Mouse (Mus musculus) gastrocnemius, adult 2 months (tissue): ENCODE results near the gene Usp25. TPM values are rescaled to one million over a fixed set of nuclear protein-coding genes. Genes with fewer than 3 reads are reported as not detected.

Source experiments
- DNase-seq: peaks from one replicate; pipeline ENCODE4 v3.0.0; 2022
- H3K27ac ChIP-seq: fragments of 200-600 bp; 2 replicates; pipeline ENCODE4 v1.8.1; 2022; ENCODE audit warnings: mild to moderate bottlenecking
- H3K4me3 ChIP-seq: fragments of 200-600 bp; 2 replicates; pipeline ENCODE4 v1.8.1; 2022; ENCODE audit warnings: mild to moderate bottlenecking, moderate library complexity
- CTCF ChIP-seq: fragments of 200-600 bp; IDR thresholded peaks from 2 replicates; pipeline ENCODE4 v1.8.1; 2022; ENCODE audit warnings: antibody characterized with exemption, mild to moderate bottlenecking, moderate library complexity
- intact Hi-C: fragments of 180-260 bp; cut with DNase I; formaldehyde crosslinking; loops from one replicate; pipeline ENCODE4 v1.15.1; 2025
- total RNA-seq, 2 experiments: library from RNA; stranded (reverse); gene quantifications; 2 replicates each; pipeline ENCODE4 v1.2.3; 2021

Usp25 gene
- total RNA-seq, 2 experiments from 2014 or later = 88.0 to 93.4 TPM

- no peak for TF ChIP-seq CTCF
- no peak overlapping the region for H3K27ac ChIP-seq
- intact Hi-C loops = no loop called here
- no peak overlapping the region for H3K4me3 ChIP-seq
- no peak for DNase-seq
These were observed 42.1 kb downstream of the Usp25 start for GRCm38 (mm10) chr16:77055519-77056159.

GRCm38 (mm10) chr16:77056160-77056520, 42.6 kb downstream of the Usp25 start:
- H3K4me3 ChIP-seq = no peak overlapping the region
- no peak for TF ChIP-seq CTCF
- no peak for DNase-seq
- intact Hi-C loops = no loop called here
- no peak overlapping the region for H3K27ac ChIP-seq

GRCm38 (mm10) chr16:77058567-77058966, 45.1 kb downstream of the Usp25 start:
- intact Hi-C loops = no loop called here
- no peak overlapping the region for H3K27ac ChIP-seq
- H3K4me3 ChIP-seq = no peak overlapping the region
- TF ChIP-seq CTCF = no peak
- DNase-seq = no peak

DNA sequence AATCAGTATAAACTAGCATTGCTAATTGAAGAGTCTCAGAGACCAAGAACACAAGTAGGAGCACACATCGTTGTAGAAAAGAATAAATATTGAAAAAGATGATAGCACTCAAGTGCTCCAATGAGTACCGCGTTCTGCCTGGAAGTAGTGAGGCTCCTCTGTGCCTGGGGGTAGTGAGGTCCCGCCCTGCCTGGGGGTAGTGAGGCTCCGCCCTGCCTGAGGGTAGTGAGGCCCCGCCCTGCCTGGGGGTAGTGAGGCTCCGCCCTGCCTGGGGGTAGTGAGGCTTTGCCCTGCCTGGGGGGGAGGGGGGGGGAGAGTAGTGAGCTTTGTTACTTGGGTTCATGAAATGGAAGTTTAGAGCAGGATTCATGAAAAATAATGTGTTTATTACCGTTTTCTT, 46.7 kb downstream of the Usp25 start:
- DNase-seq = peak; percentile 70
- intact Hi-C loops = no loop called here
- no peak overlapping the region for H3K4me3 ChIP-seq
- H3K27ac ChIP-seq = no peak overlapping the region
- TF ChIP-seq CTCF = no peak

DNA sequence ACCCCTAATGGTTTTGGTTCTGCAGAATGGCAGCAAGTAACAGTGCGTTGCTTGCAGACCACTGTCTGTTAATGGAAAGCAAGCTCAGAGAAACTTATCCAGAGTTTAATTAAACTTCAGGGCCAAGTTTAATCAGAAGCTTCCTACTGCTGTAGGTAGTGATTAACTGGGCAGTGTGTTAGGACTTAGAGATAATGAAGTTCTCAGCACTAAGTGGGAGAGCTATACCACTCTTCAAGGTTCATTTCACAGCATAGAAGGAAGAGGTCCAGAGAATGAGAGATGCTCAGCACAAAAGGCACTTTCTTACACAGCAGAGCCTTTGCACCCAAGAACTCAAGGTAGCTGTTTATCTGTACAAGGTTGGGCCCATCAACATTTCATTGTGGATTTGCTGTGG, 50.4 kb downstream of the Usp25 start:
- no peak overlapping the region for H3K4me3 ChIP-seq
- H3K27ac ChIP-seq = no peak overlapping the region
- DNase-seq = no peak
- no peak for TF ChIP-seq CTCF
- intact Hi-C loops = no loop called here

DNA sequence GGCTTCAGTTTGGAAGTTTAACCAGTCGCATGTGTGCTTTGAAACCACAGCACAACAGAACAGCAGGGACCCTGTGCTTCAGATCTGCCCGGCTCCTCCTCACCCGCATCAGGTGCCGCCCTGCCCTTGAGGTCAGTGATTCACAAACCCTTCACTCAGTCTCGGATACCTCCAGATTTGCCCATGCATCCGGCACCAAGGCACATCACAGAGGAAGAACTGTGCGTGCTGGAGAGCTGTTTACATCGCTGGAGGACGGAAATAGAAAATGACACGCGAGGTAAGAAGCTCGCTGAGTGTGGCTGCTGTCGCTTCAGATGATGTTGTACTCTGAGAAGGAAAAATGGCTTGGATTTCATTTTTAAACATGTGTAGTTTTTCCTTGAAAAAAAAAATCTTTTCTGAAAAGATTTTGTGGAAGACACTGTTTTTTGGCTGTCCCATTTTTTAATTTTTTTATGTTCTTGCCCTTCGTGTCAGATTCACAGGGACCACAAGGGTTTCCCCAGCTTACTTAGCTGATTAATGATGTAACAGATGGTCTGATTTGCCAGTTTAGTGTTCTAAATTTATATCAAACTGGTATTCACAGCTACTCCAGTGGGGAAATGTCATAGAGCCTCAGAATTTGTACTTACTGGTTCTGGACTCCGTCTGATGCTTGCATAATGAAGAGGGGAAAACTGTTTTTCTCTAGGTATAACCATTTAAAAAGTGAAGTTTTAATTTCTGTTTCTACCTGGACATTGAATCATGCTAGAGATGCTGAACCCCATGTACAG, 63.6 kb downstream of the Usp25 start:
- Histone ChIP-seq H3K4me3 (peak overlapping the region; percentile 64), H3K27ac (peak overlapping the region; percentile 91)
- TF ChIP-seq CTCF = no peak
- peak; percentile 72 for DNase-seq
- intact Hi-C loops = loop anchor here (5.0 kb wide), 1 partner anchor 120 kb away; no protein-coding TSS in a partner anchor

DNA sequence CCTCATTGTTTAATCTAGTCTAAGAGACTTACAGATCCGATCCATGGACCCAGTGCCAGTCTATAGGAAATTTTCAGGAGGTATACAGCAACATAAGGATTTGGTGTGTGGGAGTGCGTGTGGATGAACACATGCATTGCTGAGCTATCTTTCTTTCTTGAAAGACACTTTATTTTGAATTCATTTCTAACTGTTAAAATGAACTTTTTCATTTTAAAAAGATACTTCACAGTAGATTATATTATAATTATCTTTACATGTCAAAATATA, 64.2 kb downstream of the Usp25 start:
- no peak for DNase-seq
- Histone ChIP-seq H3K27ac (peak overlapping the region; percentile 91), H3K4me3 (peak overlapping the region; percentile 64)
- TF ChIP-seq CTCF = no peak
- intact Hi-C loops = loop anchor here (5.0 kb wide), 1 partner anchor 120 kb away; no protein-coding TSS in a partner anchor

DNA sequence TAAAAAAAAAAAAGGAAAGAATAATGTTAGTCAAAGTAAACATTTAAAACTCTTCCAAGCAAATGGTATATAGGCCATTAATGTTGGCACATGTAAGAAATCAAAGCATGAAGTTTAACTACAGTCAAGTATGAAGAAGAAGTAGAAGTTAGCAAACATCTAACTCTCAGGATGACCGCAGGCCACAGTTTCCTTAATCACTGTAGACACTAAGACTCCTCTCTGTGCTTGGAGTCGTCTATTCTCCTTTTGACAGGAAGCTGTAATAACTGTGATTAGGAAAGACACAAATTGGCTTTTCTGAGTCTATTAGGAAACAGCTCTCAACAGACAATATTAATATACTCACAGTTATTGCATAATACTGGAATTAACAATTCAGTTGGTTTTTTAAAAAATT, 70.6 kb downstream of the Usp25 start:
- no peak for DNase-seq
- Histone ChIP-seq H3K27ac (no peak overlapping the region), H3K4me3 (no peak overlapping the region)
- intact Hi-C loops = no loop called here
- no peak for TF ChIP-seq CTCF

DNA sequence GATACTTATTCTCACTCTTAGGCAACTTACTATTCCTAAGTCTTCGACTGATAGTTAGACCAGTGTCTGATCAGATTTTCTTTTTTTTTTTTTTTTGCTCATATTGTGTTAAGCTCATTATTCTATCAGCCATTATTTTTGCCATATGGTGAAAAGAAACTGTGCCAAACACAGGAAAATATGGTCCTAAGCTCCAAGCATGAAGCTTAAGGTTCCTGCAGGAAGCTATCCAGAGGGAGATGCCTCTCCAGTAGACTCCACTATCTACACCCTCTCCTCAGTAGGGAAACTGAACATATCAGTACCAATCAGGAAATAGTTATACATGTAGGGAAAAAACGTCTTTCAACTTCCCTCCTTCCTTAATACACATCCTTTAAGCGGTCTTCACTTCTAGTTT, 76.3 kb downstream of the Usp25 start:
- intact Hi-C loops = no loop called here
- Histone ChIP-seq H3K4me3 (no peak overlapping the region), H3K27ac (no peak overlapping the region)
- no peak for DNase-seq
- TF ChIP-seq CTCF = no peak

- TF ChIP-seq CTCF = no peak
- Histone ChIP-seq H3K4me3 (0 out of 2 replicates have a peak overlapping the region, but pooled peaks have one; percentile 13), H3K27ac (peak overlapping the region; percentile 84)
- intact Hi-C loops = no loop called here
- peak; percentile 82 for DNase-seq
These were observed 80.0 kb downstream of the Usp25 start for GRCm38 (mm10) chr16:77093526-77093925.

GRCm38 (mm10) chr16:77095017-77095551, 81.6 kb downstream of the Usp25 start:
- intact Hi-C loops = no loop called here
- H3K27ac ChIP-seq = no peak overlapping the region
- TF ChIP-seq CTCF = no peak
- no peak for DNase-seq
- no peak overlapping the region for H3K4me3 ChIP-seq

DNA sequence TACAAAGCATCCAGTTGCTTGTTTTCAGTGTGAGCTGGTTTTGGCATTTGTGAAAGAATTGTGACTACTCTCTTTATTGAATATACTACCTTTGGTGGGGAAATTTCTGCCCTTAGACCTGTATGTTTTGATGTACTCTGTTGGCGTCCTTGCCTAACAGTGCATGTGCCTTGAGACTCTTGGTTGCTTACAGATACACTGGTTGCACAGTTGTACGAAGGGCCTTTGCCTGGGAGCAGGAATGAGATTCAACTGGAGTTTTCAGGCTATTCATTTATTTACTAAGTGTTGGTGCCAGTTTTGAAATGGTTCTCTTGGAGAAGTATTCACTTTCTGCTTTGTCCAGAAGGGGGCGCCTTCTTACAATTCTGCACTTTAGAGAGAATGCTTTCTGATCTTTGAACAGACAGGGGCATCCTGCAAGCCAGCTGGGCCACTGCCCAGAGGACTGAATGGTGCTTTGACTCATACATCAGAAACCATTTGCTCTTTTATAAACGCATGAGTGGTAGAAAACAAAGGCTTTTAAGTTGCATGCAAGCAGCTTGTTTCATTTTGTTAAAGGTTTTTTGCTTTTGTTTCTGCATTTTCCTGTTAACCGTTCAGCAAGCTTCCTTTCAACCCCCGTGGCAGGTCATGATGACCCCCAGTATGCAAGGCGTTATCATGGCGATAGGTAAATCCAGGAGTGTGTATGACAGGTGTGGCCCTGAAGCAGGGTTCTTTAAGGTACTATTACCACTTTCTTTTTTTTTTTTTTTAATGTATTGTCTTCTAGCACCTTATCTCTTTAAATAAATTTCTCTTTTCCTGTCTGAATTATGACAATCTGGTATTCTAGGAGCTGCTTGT, 85.7 kb downstream of the Usp25 start:
- Histone ChIP-seq H3K4me3 (no peak overlapping the region), H3K27ac (no peak overlapping the region)
- DNase-seq = peak; percentile 72
- peak; percentile 65 for TF ChIP-seq CTCF
- intact Hi-C loops = no loop called here
